Mouse (Mus musculus) CH12.LX (cell line): ENCODE results near the gene Slc6a20a. TPM values are rescaled to one million over a fixed set of nuclear protein-coding genes. Genes with fewer than 3 reads are reported as not detected.

Source experiments
- DNase-seq: peaks from one replicate; pipeline ENCODE4 v3.0.0-alpha.2; 2013; ENCODE audit errors: extremely low read depth
- H3K27ac ChIP-seq: 2 replicates; pipeline ENCODE4 v1.5.1; 2012; ENCODE audit warnings: low read depth, mild to moderate bottlenecking, control low read depth, moderate library complexity; ENCODE audit not compliant: insufficient read depth
- H3K27me3 ChIP-seq: replicated peaks from 2 replicates; pipeline ENCODE3; 2012; ENCODE audit warnings: inconsistent platforms
- H3K36me3 ChIP-seq, 2 experiments: replicated peaks in 1 of 2; 2 replicates each; pipeline versions ENCODE3 to v1.6.1; 2012; ENCODE audit warnings: inconsistent platforms in 1 of 2, low read length in 1 of 2, mild to moderate bottlenecking in 1 of 2, mixed read lengths in 1 of 2, moderate library complexity in 1 of 2; ENCODE audit not compliant: control insufficient read depth in 1 of 2, insufficient read depth in 1 of 2
- H3K4me1 ChIP-seq, 2 experiments: 2 replicates each; pipeline ENCODE4 v1.6.1; 2012; ENCODE audit warnings: inconsistent platforms in 1 of 2, moderate library complexity in 1 of 2; ENCODE audit not compliant: insufficient read depth in 2 of 2, control insufficient read depth in 1 of 2
- H3K4me2 ChIP-seq: 2 replicates; pipeline ENCODE4 v1.6.1; 2012; ENCODE audit warnings: low read depth, mild to moderate bottlenecking, control low read depth; ENCODE audit not compliant: poor library complexity, insufficient read depth, severe bottlenecking
- H3K4me3 ChIP-seq, 3 experiments: fragments of 150-350 bp in 1 of 3; sonication (generic) in 1 of 3; replicated peaks in 1 of 3; 2 replicates each; pipeline versions ENCODE3 to v1.5.1; 2011 to 2012; ENCODE audit warnings: low read depth in 2 of 3, low read length in 2 of 3, mild to moderate bottlenecking in 2 of 3, moderate library complexity in 2 of 3, control low read depth in 1 of 3, improper control_type of control experiment in 1 of 3, inconsistent platforms in 1 of 3, mixed read lengths in 1 of 3; ENCODE audit not compliant: poor library complexity in 1 of 3
- H3K79me2 ChIP-seq: replicated peaks from 2 replicates; pipeline ENCODE4 v1.6.1; 2012; ENCODE audit warnings: mild to moderate bottlenecking, moderate library complexity; ENCODE audit not compliant: control insufficient read depth, poor library complexity, insufficient read depth, severe bottlenecking; ENCODE audit errors: extremely low read depth
- H3K9ac ChIP-seq: 2 replicates; pipeline ENCODE4 v1.6.1; 2012; ENCODE audit warnings: low read depth, mild to moderate bottlenecking, control low read depth, moderate library complexity; ENCODE audit not compliant: insufficient read depth
- H3K9me3 ChIP-seq: replicated peaks from 2 replicates; pipeline ENCODE3; 2012; ENCODE audit warnings: low read length, inconsistent platforms, mixed read lengths
- BHLHE40 ChIP-seq: IDR thresholded peaks from 2 replicates; pipeline ENCODE4 v1.6.1; 2011; ENCODE audit warnings: mild to moderate bottlenecking, low read depth, low read length, improper control_type of control experiment
- CHD1 ChIP-seq: IDR thresholded peaks from 2 replicates; pipeline ENCODE4 v1.6.1; 2012; ENCODE audit warnings: low read depth, low read length, improper control_type of control experiment, inconsistent platforms
- CTCF ChIP-seq, 2 experiments: IDR thresholded peaks in 1 of 2; conservative IDR thresholded peaks in 1 of 2; 2 replicates each; pipeline ENCODE4 v1.5.1; 2011 to 2012; ENCODE audit warnings: low read depth in 2 of 2, low read length in 2 of 2, improper control_type of control experiment in 1 of 2, inconsistent platforms in 1 of 2, mild to moderate bottlenecking in 1 of 2, moderate library complexity in 1 of 2
- ELF1 ChIP-seq: IDR thresholded peaks from 2 replicates; pipeline ENCODE4 v1.6.1; 2014; ENCODE audit warnings: low read depth, mild to moderate bottlenecking, inconsistent platforms, low read length, improper control_type of control experiment
- ETS1 ChIP-seq: conservative IDR thresholded peaks from 2 replicates; pipeline ENCODE4 v1.6.1; 2012; ENCODE audit warnings: low read depth, mild to moderate bottlenecking, inconsistent platforms, low read length, improper control_type of control experiment, moderate library complexity
- JUN ChIP-seq: IDR thresholded peaks from 2 replicates; pipeline ENCODE4 v1.6.1; 2011; ENCODE audit warnings: low read depth, mild to moderate bottlenecking, low read length, improper control_type of control experiment, moderate library complexity; ENCODE audit not compliant: insufficient read depth
- MAX ChIP-seq: IDR thresholded peaks from 2 replicates; pipeline ENCODE4 v1.6.1; 2011; ENCODE audit warnings: low read length, improper control_type of control experiment
- MAZ ChIP-seq: IDR thresholded peaks from 2 replicates; pipeline ENCODE4 v1.6.1; 2012; ENCODE audit warnings: low read depth, mild to moderate bottlenecking, inconsistent platforms, low read length, improper control_type of control experiment, moderate library complexity
- MXI1 ChIP-seq: IDR thresholded peaks from 2 replicates; pipeline ENCODE4 v1.6.1; 2011; ENCODE audit warnings: mild to moderate bottlenecking, low read depth, low read length, improper control_type of control experiment
- MYC ChIP-seq: IDR thresholded peaks from 2 replicates; pipeline ENCODE4 v1.6.1; 2011; ENCODE audit warnings: low read depth, mild to moderate bottlenecking, improper control_type of control experiment, low read length
- PAX5 ChIP-seq: IDR thresholded peaks from 2 replicates; pipeline ENCODE4 v1.6.1; 2012; ENCODE audit warnings: low read length, inconsistent platforms, mixed read lengths
- POLR2A ChIP-seq: IDR thresholded peaks from 2 replicates; pipeline ENCODE4 v1.6.1; 2011; ENCODE audit warnings: low read depth, mild to moderate bottlenecking, improper control_type of control experiment, low read length
- RAD21 ChIP-seq: IDR thresholded peaks from 2 replicates; pipeline ENCODE4 v1.6.1; 2011; ENCODE audit warnings: low read depth, mild to moderate bottlenecking, low read length, improper control_type of control experiment, moderate library complexity
- RCOR1 ChIP-seq: conservative IDR thresholded peaks from 2 replicates; pipeline ENCODE4 v1.6.1; 2012; ENCODE audit warnings: low read depth, mild to moderate bottlenecking, inconsistent platforms, low read length, improper control_type of control experiment
- SMC3 ChIP-seq: IDR thresholded peaks from 2 replicates; pipeline ENCODE4 v1.6.1; 2011; ENCODE audit warnings: low read depth, low read length, improper control_type of control experiment
- TBP ChIP-seq: conservative IDR thresholded peaks from 2 replicates; pipeline ENCODE4 v1.6.1; 2011; ENCODE audit warnings: low read depth, low read length, improper control_type of control experiment
- TCF12 ChIP-seq: IDR thresholded peaks from 2 replicates; pipeline ENCODE4 v1.6.1; 2014; ENCODE audit warnings: low read depth, mild to moderate bottlenecking, inconsistent platforms, low read length, improper control_type of control experiment
- UBTF ChIP-seq: IDR thresholded peaks from 2 replicates; pipeline ENCODE4 v1.6.1; 2012; ENCODE audit warnings: low read depth, mild to moderate bottlenecking, inconsistent platforms, low read length, improper control_type of control experiment, moderate library complexity
- USF1 ChIP-seq: IDR thresholded peaks from 2 replicates; pipeline ENCODE4 v1.6.1; 2014; ENCODE audit warnings: low read depth, mild to moderate bottlenecking, inconsistent platforms, low read length, improper control_type of control experiment
- USF2 ChIP-seq: conservative IDR thresholded peaks from 2 replicates; pipeline ENCODE4 v1.6.1; 2011; ENCODE audit warnings: low read depth, low read length, improper control_type of control experiment
- ZKSCAN1 ChIP-seq: IDR thresholded peaks from 2 replicates; pipeline ENCODE4 v1.6.1; 2012; ENCODE audit warnings: low read depth, inconsistent platforms, low read length, improper control_type of control experiment, borderline replicate concordance
- ZNF384 ChIP-seq: IDR thresholded peaks from 2 replicates; pipeline ENCODE4 v1.6.1; 2012; ENCODE audit warnings: low read depth, low read length, improper control_type of control experiment, inconsistent platforms
- dilution Hi-C: fragments of 300-500 bp; cut with MboI; formaldehyde crosslinking; loops from 2 replicates; pipeline ENCODE4 v1.14.3; 2020; ENCODE audit warnings: low sequenced_read_pairs; ENCODE audit not compliant: extremely low pct_unique_long_range_greater_than_20kb, extremely low pct_ligation_motif_present
- in situ Hi-C: fragments of 300-500 bp; cut with MboI; formaldehyde crosslinking; loops from 3 replicates; pipeline ENCODE4 v1.14.3; 2019; ENCODE audit warnings: low sequenced_read_pairs, low pct_ligation_motif_present, low pct_unique_long_range_greater_than_20kb, mixed read lengths
- polyA plus RNA-seq: library from polyadenylated mRNA; unstranded; fragments of >175 nt; gene quantifications from 2 replicates; pipeline ENCODE4 v1.2.1, GENCODE M21; 2012; ENCODE audit warnings: low read depth; ENCODE audit not compliant: insufficient read length
- total RNA-seq, 2 experiments: library from RNA; depleted of rRNA; stranded (reverse); fragments of 300-350 nt in 1 of 2; fragments of >200 nt in 1 of 2; gene quantifications; 2 replicates each; pipeline ENCODE4 v1.2.3; 2012 to 2014

Slc6a20a gene
- total and polyA plus RNA-seq, 3 experiments: not detected

DNA sequence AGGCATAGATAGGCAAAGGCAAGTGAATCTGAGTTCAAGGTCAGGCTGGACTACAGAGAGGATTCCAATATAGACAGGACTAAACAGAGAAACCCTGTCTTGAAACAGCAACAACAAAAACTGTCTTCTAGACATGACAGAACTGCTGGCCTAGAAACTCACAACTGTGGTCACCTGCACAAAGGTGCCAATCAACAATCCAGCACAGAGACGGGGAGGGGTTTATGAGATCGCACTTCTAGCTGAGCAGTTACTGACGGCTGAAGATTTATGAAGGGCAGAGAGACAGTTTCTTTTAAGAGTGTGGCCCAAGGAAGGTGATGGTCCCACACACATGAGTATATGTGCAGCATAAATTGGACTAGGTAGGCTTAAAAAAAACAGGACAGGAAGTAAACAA is 37.6 kb upstream of the Slc6a20a start:
- peaks cover 5% of the 10 kb centered on the region; the same call in 1 of the 2 replicates for H3K79me2 ChIP-seq
- dilution Hi-C loops: no loop called here
- peaks cover 7% of the 10 kb centered on the region in 2 experiments for H3K36me3 ChIP-seq
- no peak overlapping the region; the same call in 1 of the 2 replicates for H3K9ac ChIP-seq
- H3K4me1 ChIP-seq: peaks cover 5 to 14% of the 10 kb centered on the region in 2 experiments; a peak in 3 of 4 replicates
- H3K27ac ChIP-seq: no peak overlapping the region
- no peak for TF ChIP-seq ETS1
- TF ChIP-seq ZKSCAN1: no peak
- TF ChIP-seq ZNF384: no peak
- TF ChIP-seq PAX5: no peak
- TF ChIP-seq MAX: no peak
- TF ChIP-seq UBTF: no peak
- no peak for TF ChIP-seq TCF12
- TF ChIP-seq MYC: no peak
- TF ChIP-seq MAZ: no peak
- TF ChIP-seq CTCF (conservative IDR thresholded peaks at IDR 0.05 in 1 of 2, IDR thresholded peaks at IDR 0.05 in 1 of 2; ENCODE audit: low read depth in 2 of 2, low read length in 2 of 2): no peak
- no peak for TF ChIP-seq USF2
- no peak for TF ChIP-seq MXI1
- no peak for TF ChIP-seq BHLHE40
- TF ChIP-seq TBP: no peak
- TF ChIP-seq, all 38 proteins: peak for 0
- in situ Hi-C loops: loop anchor here (10.0 kb wide), 1 partner anchor 48 kb away; no protein-coding TSS in a partner anchor
- DNase-seq: peak; percentile 20
- Histone ChIP-seq H3K9me3 (no peaks in the 10 kb centered on the region), H3K4me3 (no peak overlapping the region), H3K4me2 (peak overlapping the region; percentile 78), H3K27me3 (peaks cover 2% of the 10 kb centered on the region)

DNA sequence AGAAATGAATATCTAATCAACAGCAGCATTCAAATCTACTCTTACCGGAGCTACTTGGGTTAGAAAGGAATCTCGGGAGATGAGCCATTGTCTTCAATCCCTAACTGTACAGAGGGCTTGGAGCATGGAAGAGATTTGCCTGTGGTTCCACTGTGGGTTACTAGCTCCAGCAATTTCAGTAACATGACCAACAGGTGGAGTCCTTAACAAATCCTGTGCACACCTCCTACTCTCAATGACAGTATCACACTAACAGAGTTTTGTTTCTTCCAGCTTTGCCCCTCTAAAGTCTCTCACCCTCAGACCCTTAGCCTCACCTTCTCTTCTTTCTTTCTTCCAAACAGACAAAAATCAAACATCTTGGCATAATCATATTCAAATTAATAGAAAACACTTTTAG is 34.4 kb upstream of the Slc6a20a start:
- no peak overlapping the region for H3K9ac ChIP-seq
- in situ Hi-C loops (loop anchor here (10.0 kb wide), 1 partner anchor 52 kb away; no protein-coding TSS in a partner anchor), dilution Hi-C loops (no loop called here)
- H3K4me1 ChIP-seq: peaks cover 5 to 14% of the 10 kb centered on the region in 2 experiments; a peak in 3 of 4 replicates
- DNase-seq: peak; percentile 24
- H3K4me2 ChIP-seq: no peak overlapping the region
- no peak overlapping the region for H3K4me3 ChIP-seq
- no peak for TF ChIP-seq JUN
- no peak for TF ChIP-seq ETS1
- no peak for TF ChIP-seq USF2
- no peak for TF ChIP-seq CHD1
- TF ChIP-seq USF1: no peak
- peak; percentile 65 for TF ChIP-seq RAD21
- TF ChIP-seq ELF1: no peak
- no peak for TF ChIP-seq POLR2A
- no peak for TF ChIP-seq RCOR1
- peak in 1 of 2 experiments; percentile 68; a peak in 2 of 4 replicates for TF ChIP-seq CTCF (conservative IDR thresholded peaks at IDR 0.05 in 1 of 2, IDR thresholded peaks at IDR 0.05 in 1 of 2; ENCODE audit: low read depth in 2 of 2, low read length in 2 of 2)
- TF ChIP-seq MAZ: no peak
- peak; percentile 76 for TF ChIP-seq SMC3
- H3K9me3 ChIP-seq: no peaks in the 10 kb centered on the region
- H3K27ac ChIP-seq: no peak overlapping the region
- peaks cover 13 to 27% of the 10 kb centered on the region in 2 experiments for H3K36me3 ChIP-seq
- H3K79me2 ChIP-seq: peaks cover 5% of the 10 kb centered on the region; the same call in 1 of the 2 replicates
- no peaks in the 10 kb centered on the region for H3K27me3 ChIP-seq
